In genomic region chr2:103062865-103063264, GRCm38 (mm10) we compare ENCODE assay signal across 9 mouse cellular contexts. TPM values are rescaled to one million over a fixed set of nuclear protein-coding genes. Genes with fewer than 3 reads are reported as not detected.
DNase-seq lines count a peak whose midpoint lies in the region; ATAC-seq lines count a peak whose summit lies in the region.
"Had no signal": no experiment of that assay in that cellular context is flagged by ENCODE, and none has a peak within 500 bp of the region (broad histone marks: within the 10 kb centered on the region; RNA-seq: fewer than 3 reads in every experiment).

No protein-coding gene starts in this region.

- no peak for DNase-seq in cerebellum, adult 11-12 months
- peak; percentile 28 to 45 for DNase-seq in spleen, postnatal 36 days (ENCODE audit: low spot score in 2 of 2)
- DNase-seq in spleen, adult 12 weeks (ENCODE audit: low spot score), result no peak
- DNase-seq in cerebellum, postnatal 14 days, result peak; percentile 72 to 73
- peak; percentile 32 for DNase-seq in left cerebral cortex, postnatal 4 days

- no peaks in the 10 kb centered on the region for H3K9me3 ChIP-seq in neural tube, embryonic 14.5 days (ENCODE audit: control insufficient read depth, low read length)
- H3K9me3 ChIP-seq: stomach, embryonic 15.5 days had no signal

- WGBS in neural tube, embryonic 14.5 days, result 23% methylated on average over 3 of the region's 3 CpGs

- no peak overlapping the region for H3K4me2 ChIP-seq in neural tube, embryonic 14.5 days (ENCODE audit: low read depth, low read length)
- H3K4me2 ChIP-seq: stomach, embryonic 15.5 days had no signal

- no peaks in the 10 kb centered on the region for H3K27me3 ChIP-seq in neural tube, embryonic 14.5 days (ENCODE audit: control insufficient read depth, insufficient read depth, low read length)
- H3K27me3 ChIP-seq: stomach, embryonic 15.5 days had no signal

- H3K36me3 ChIP-seq in neural tube, embryonic 14.5 days (ENCODE audit: control insufficient read depth, insufficient read depth, low read length), result no peaks in the 10 kb centered on the region
- H3K36me3 ChIP-seq: stomach, embryonic 15.5 days had no signal

- H3K27ac ChIP-seq in neural tube, embryonic 14.5 days (ENCODE audit: low read depth, low read length), result no peak overlapping the region
- H3K27ac ChIP-seq: stomach, embryonic 15.5 days had no signal

- H3K4me3 ChIP-seq in neural tube, embryonic 14.5 days (ENCODE audit: low read depth, low read length), result no peak overlapping the region
- H3K4me3 ChIP-seq: stomach, embryonic 15.5 days had no signal

- ATAC-seq in cerebellum, adult (ENCODE audit: insufficient number of reproducible peaks, low FRiP score, low TSS enrichment), result peak; percentile 74
- peak; percentile 56 to 89 for ATAC-seq in hematopoietic stem cell, adult 5-6 weeks (replicated peaks in 1 of 2; ENCODE audit: insufficient read depth in 1 of 2, low FRiP score in 2 of 2, low TSS enrichment in 1 of 2, low read depth in 1 of 2, poor library complexity in 2 of 2, severe bottlenecking in 2 of 2)
- ATAC-seq in neural tube, embryonic 14.5 days (ENCODE audit: low read depth), result peak; percentile 82

- H3K9ac ChIP-seq in neural tube, embryonic 14.5 days (replicated peaks; ENCODE audit: low read depth, low read length), result no peak overlapping the region
- H3K9ac ChIP-seq: stomach, embryonic 15.5 days had no signal

- intact Hi-C loops in left cerebral cortex, postnatal 4 days (cut with DNase I), result loop anchor here (10.0 kb wide), 1 partner anchor 378 kb away; no protein-coding TSS in a partner anchor

- H3K4me1 ChIP-seq in neural tube, embryonic 14.5 days (ENCODE audit: control insufficient read depth, insufficient read depth, low read length), result 0 out of 2 replicates have a peak, but pooled peaks cover 5% of the 10 kb centered on the region

RNA-seq across cellular contexts. Expression of gene Pdhx, which starts 10.4 kb away (rescaled TPM):
- 24.5 and 33.7 TPM in 2 replicates for total RNA-seq in hematopoietic stem cell, adult 5-6 weeks (2017)
- total RNA-seq in left cerebral cortex, postnatal 4 days (2021), result 10 to 100 TPM; 55.4 to 56.6 TPM
- 72.1 and 76.7 TPM in 2 replicates for polyA plus RNA-seq in neural tube, embryonic 14.5 days (2014; fragmentation: Nextera tagmentation; extraction: Ambion mirVana)

RNA-seq across cellular contexts. Expression of gene Apip, which starts 10.6 kb away (rescaled TPM):
- total RNA-seq in hematopoietic stem cell, adult 5-6 weeks (2017), result 21.6 and 29.8 TPM in 2 replicates
- 10 to 100 TPM; 28.4 to 29.9 TPM for total RNA-seq in left cerebral cortex, postnatal 4 days (2021)
- polyA plus RNA-seq in neural tube, embryonic 14.5 days (2014; fragmentation: Nextera tagmentation; extraction: Ambion mirVana), result 52.1 and 56.3 TPM in 2 replicates

Comparison
In these comparisons a context has a peak if more than half of its experiments do, and no peak if none do; other contexts are left out.
1. DNase-seq: peak in spleen, postnatal 36 days (2 of 2), cerebellum, postnatal 14 days (2 of 2) and left cerebral cortex, postnatal 4 days (single experiment); none in cerebellum, adult 11-12 months (single experiment) and spleen, adult 12 weeks (single experiment).
2. Peak in every context shown above with its lines, with median percentiles within 50 percentile points of each other: ATAC-seq.